Mouse (Mus musculus) liver (tissue): Measurements from ENCODE around the gene Gm21812.
"Not testable (repeated sequence)": the region's sequence is repeated elsewhere in the genome, so short reads cannot be mapped to it uniquely, and the experiment has no call there.

ENCODE experiments used
- DNase-seq: peaks from one replicate; pipeline ENCODE4 v3.0.0-alpha.2; 2020; ENCODE audit warnings: mixed read lengths

Gene Gm21812

GRCm38 (mm10) chrY:9347084-9347483 lies at the start of gene Gm21812:
Gm21812 (minus strand) TSS chrY:9347184.
- not testable (repeated sequence) for DNase-seq
